Mouse (Mus musculus) CH12.LX (cell line): ENCODE results near the gene Cmtm6.

Source experiments
- CTCF ChIP-seq, 2 experiments: IDR thresholded peaks in 1 of 2; conservative IDR thresholded peaks in 1 of 2; 2 replicates each; pipeline ENCODE4 v1.5.1; 2011 to 2012; ENCODE audit warnings: low read depth in 2 of 2, low read length in 2 of 2, improper control_type of control experiment in 1 of 2, inconsistent platforms in 1 of 2, mild to moderate bottlenecking in 1 of 2, moderate library complexity in 1 of 2
- KAT2A ChIP-seq: IDR thresholded peaks from 2 replicates; pipeline ENCODE4 v1.6.1; 2012; ENCODE audit warnings: low read length, improper control_type of control experiment, inconsistent platforms; ENCODE audit not compliant: insufficient replicate concordance
- SIN3A ChIP-seq: IDR thresholded peaks from 2 replicates; pipeline ENCODE4 v1.6.1; 2012; ENCODE audit warnings: low read length, improper control_type of control experiment, inconsistent platforms
- USF2 ChIP-seq: conservative IDR thresholded peaks from 2 replicates; pipeline ENCODE4 v1.6.1; 2011; ENCODE audit warnings: low read depth, low read length, improper control_type of control experiment
- ZKSCAN1 ChIP-seq: IDR thresholded peaks from 2 replicates; pipeline ENCODE4 v1.6.1; 2012; ENCODE audit warnings: low read depth, inconsistent platforms, low read length, improper control_type of control experiment, borderline replicate concordance

DNA sequence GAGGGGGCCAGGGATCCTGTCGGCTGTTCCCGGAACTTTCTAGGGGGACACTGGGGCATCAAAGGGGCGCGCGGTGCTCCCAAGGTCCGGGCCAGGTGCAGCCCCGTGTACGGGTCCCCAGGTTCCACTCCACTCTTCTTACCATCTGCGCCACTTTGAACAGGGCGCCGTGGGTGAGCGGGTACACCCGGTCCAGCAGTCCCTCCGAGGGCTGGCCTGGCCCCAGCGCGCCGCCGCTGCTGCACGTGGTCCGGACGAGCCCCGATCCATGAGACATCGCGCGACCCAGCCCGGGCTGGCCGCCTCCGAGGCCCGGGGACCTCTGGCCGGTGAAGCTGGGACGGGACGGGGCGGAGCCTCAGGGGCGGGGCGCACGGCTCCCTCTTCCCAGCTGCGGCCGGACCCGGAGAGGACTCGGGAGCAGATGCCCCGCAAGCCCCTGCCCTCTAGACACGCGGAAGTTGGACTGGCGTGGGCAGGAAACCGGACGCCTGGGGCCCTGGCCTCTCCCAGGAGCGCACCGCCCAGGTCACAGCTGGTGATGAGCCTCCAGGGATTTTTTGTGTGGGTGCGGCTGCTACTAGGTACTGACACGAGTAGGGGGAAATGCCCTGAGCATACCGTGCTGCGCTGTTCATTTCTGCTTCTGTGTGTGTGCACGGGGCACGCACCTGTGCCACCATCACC lies 50.8 kb downstream of the Cmtm6 start, which contains the start of gene Cmtm7:
- TF ChIP-seq CTCF (conservative IDR thresholded peaks at IDR 0.05 in 1 of 2, IDR thresholded peaks at IDR 0.05 in 1 of 2; ENCODE audit: low read depth in 2 of 2, low read length in 2 of 2) (no peak), KAT2A (no peak), SIN3A (peak; percentile 77), ZKSCAN1 (no peak), USF2 (no peak)
